Mouse (Mus musculus) spleen, adult 12 weeks (tissue): ENCODE data around the gene Stpg1.

Experiments used
- DNase-seq: peaks from one replicate; pipeline ENCODE4 v3.0.0; 2022; ENCODE audit warnings: low spot score

Gene Stpg1

GRCm38 (mm10) chr4:135513865-135514264, 19.3 kb downstream of the Stpg1 start:
- no peak for DNase-seq

- no peak for DNase-seq
These were observed 20.3 kb downstream of the Stpg1 start for GRCm38 (mm10) chr4:135514925-135515324.

- DNase-seq: peak; percentile 35
These were observed 22.0 kb downstream of the Stpg1 start for GRCm38 (mm10) chr4:135516351-135517316.

GRCm38 (mm10) chr4:135518135-135518534, 23.5 kb downstream of the Stpg1 start:
- no peak for DNase-seq

- DNase-seq: no peak
These were observed 25.8 kb downstream of the Stpg1 start for GRCm38 (mm10) chr4:135520421-135520820.

- no peak for DNase-seq
These were observed 29.3 kb downstream of the Stpg1 start for GRCm38 (mm10) chr4:135523939-135524338.

GRCm38 (mm10) chr4:135525057-135525456, 30.5 kb downstream of the Stpg1 start:
- DNase-seq: no peak

GRCm38 (mm10) chr4:135526039-135526710, 31.6 kb downstream of the Stpg1 start:
- DNase-seq: no peak

- no peak for DNase-seq
These were observed 35.7 kb downstream of the Stpg1 start for GRCm38 (mm10) chr4:135530270-135530669.

- no peak for DNase-seq
These were observed 36.6 kb downstream of the Stpg1 start for GRCm38 (mm10) chr4:135531236-135531635.

GRCm38 (mm10) chr4:135531771-135532613, 37.4 kb downstream of the Stpg1 start:
- no peak for DNase-seq

GRCm38 (mm10) chr4:135533001-135533400, 38.4 kb downstream of the Stpg1 start:
- no peak for DNase-seq

GRCm38 (mm10) chr4:135535021-135535420, 40.4 kb downstream of the Stpg1 start:
- DNase-seq: no peak

GRCm38 (mm10) chr4:135539056-135539455, 44.5 kb downstream of the Stpg1 start:
- no peak for DNase-seq

- DNase-seq: no peak
These were observed 45.5 kb downstream of the Stpg1 start for GRCm38 (mm10) chr4:135540057-135540456.

- DNase-seq: no peak
These were observed 49.7 kb downstream of the Stpg1 start for GRCm38 (mm10) chr4:135544284-135544683.

GRCm38 (mm10) chr4:135545080-135545511, 50.5 kb downstream of the Stpg1 start:
- no peak for DNase-seq

- DNase-seq: no peak
These were observed 51.4 kb downstream of the Stpg1 start for GRCm38 (mm10) chr4:135546008-135546407.

- no peak for DNase-seq
These were observed 52.2 kb downstream of the Stpg1 start for GRCm38 (mm10) chr4:135546793-135547192.

- no peak for DNase-seq
These were observed 53.0 kb downstream of the Stpg1 start for GRCm38 (mm10) chr4:135547551-135547950.

GRCm38 (mm10) chr4:135548108-135548507, 53.5 kb downstream of the Stpg1 start:
- no peak for DNase-seq

- DNase-seq: no peak
These were observed 54.0 kb downstream of the Stpg1 start for GRCm38 (mm10) chr4:135548521-135549077.
